Mouse (Mus musculus): ENCODE data around the gene Krtap12-1. TPM values are rescaled to one million over a fixed set of nuclear protein-coding genes. Genes with fewer than 3 reads are reported as not detected.

Gene Krtap12-1
- polyA plus RNA-seq, 1 experiment from 2014 or later = not detected

DNA sequence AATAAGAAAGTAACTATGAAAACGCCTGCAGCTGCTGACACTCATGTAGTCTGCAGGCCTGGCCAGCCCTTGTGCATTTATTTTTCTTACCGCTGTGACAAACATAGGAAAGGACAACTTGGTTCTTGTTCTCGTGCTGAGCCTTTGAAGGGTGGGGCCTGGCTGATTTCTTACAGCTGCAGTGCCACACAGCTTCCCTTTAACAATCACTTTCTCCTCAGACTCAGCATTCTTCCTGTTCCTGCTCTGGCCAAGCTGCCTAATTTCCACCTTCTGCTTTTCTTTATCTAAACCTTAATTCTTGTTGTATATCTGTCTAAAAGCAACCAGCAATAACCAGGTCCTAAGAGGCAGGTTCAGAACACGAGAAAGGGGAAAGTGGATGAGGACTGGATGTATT lies 6.7 kb upstream of the Krtap12-1 start:
- H3K9ac ChIP-seq (ENCODE audit: low read depth, low read length) = no peak overlapping the region
- no peak overlapping the region for H3K27ac ChIP-seq
- H3K4me3 ChIP-seq (replicated peaks; ENCODE audit: low read depth, low read length) = no peak overlapping the region
- ATAC-seq (replicated peaks; ENCODE audit: low FRiP score, low read depth) (no peak), DNase-seq (ENCODE audit: low spot score) (no peak)
- TF ChIP-seq CTCF (IDR thresholded peaks at IDR 0.05; ENCODE audit: low read depth) = no peak
- H3K9me3 ChIP-seq (replicated peaks; ENCODE audit: low read length) = no peaks in the 10 kb centered on the region
- H3K36me3 ChIP-seq (ENCODE audit: insufficient read depth, low read length) = no peaks in the 10 kb centered on the region
- no peaks in the 10 kb centered on the region for H3K27me3 ChIP-seq (ENCODE audit: insufficient read depth, low read length)
- H3K4me2 ChIP-seq (ENCODE audit: low read length) = no peak overlapping the region
- WGBS = 51% methylated on average over 4 of the region's 4 CpGs
- H3K4me1 ChIP-seq (replicated peaks; ENCODE audit: insufficient read depth, low read length) = no peaks in the 10 kb centered on the region

DNA sequence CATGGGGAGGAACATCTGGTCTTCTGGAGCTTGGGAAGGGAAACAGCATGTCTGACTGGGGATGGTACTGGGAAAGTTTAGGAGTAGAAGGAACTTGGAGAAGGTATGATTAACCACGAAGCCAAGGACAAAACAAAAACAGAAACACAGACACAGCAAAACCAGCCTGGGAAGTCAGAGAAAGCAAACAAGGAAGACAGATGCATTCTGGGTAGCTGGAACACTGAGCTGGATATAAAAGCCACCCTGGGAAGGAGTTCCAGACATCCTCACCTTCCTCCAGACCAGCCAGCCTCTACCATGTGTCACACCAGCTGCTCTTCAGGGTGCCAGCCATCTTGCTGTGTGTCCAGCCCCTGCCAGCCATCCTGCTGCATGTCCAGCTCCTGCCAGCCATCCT lies 4.9 kb upstream of the Krtap12-1 start, which contains the start of gene Gm10142:
TSS of gene Gm10142 (plus strand) at position 301 of the 400 bp plus-strand sequence.
- no peak for TF ChIP-seq CTCF (IDR thresholded peaks at IDR 0.05; ENCODE audit: low read depth)
- Histone ChIP-seq H3K4me1 (replicated peaks; ENCODE audit: insufficient read depth, low read length) (no peaks in the 10 kb centered on the region), H3K9ac (ENCODE audit: low read depth, low read length) (no peak within 1 kb of the TSS), H3K4me2 (ENCODE audit: low read length) (no peak within 1 kb of the TSS), H3K4me3 (replicated peaks; ENCODE audit: low read depth, low read length) (no peak within 1 kb of the TSS), H3K36me3 (ENCODE audit: insufficient read depth, low read length) (no peaks in the 10 kb centered on the region), H3K27me3 (ENCODE audit: insufficient read depth, low read length) (no peaks in the 10 kb centered on the region), H3K9me3 (replicated peaks; ENCODE audit: low read length) (no peaks in the 10 kb centered on the region), H3K27ac (no peak within 1 kb of the TSS)
- ATAC-seq (replicated peaks; ENCODE audit: low FRiP score, low read depth) (no peak), DNase-seq (ENCODE audit: low spot score) (no peak)
- 68% methylated on average over 1 of the region's 1 CpGs for WGBS

GRCm38 (mm10) chr10:77724855-77725254 lies 4.5 kb downstream of the Krtap12-1 start:
- peak; percentile 16; the same call in 1 of the 2 replicates for TF ChIP-seq CTCF (IDR thresholded peaks at IDR 0.05; ENCODE audit: low read depth)
- Histone ChIP-seq H3K9ac (ENCODE audit: low read depth, low read length) (no peak overlapping the region), H3K36me3 (ENCODE audit: insufficient read depth, low read length) (no peaks in the 10 kb centered on the region), H3K4me3 (replicated peaks; ENCODE audit: low read depth, low read length) (no peak overlapping the region), H3K27ac (no peak overlapping the region), H3K4me1 (replicated peaks; ENCODE audit: insufficient read depth, low read length) (no peaks in the 10 kb centered on the region), H3K9me3 (replicated peaks; ENCODE audit: low read length) (no peaks in the 10 kb centered on the region), H3K27me3 (ENCODE audit: insufficient read depth, low read length) (no peaks in the 10 kb centered on the region), H3K4me2 (ENCODE audit: low read length) (no peak overlapping the region)
- no peak for DNase-seq (ENCODE audit: low spot score)
- ATAC-seq (replicated peaks; ENCODE audit: low FRiP score, low read depth) = no peak
- 79% methylated on average over 8 of the region's 8 CpGs for WGBS

GRCm38 (mm10) chr10:77726186-77726585 lies 5.8 kb downstream of the Krtap12-1 start, which contains the start of gene Gm10100:
Gm10100 (plus strand) TSS chr10:77726486.
- no peak within 1 kb of the TSS for H3K9ac ChIP-seq (ENCODE audit: low read depth, low read length)
- ATAC-seq (replicated peaks; ENCODE audit: low FRiP score, low read depth) (no peak), DNase-seq (ENCODE audit: low spot score) (no peak)
- no peak for TF ChIP-seq CTCF (IDR thresholded peaks at IDR 0.05; ENCODE audit: low read depth)
- H3K27me3 ChIP-seq (ENCODE audit: insufficient read depth, low read length) = no peaks in the 10 kb centered on the region
- H3K27ac ChIP-seq = no peak within 1 kb of the TSS
- no peaks in the 10 kb centered on the region for H3K9me3 ChIP-seq (replicated peaks; ENCODE audit: low read length)
- no peaks in the 10 kb centered on the region for H3K36me3 ChIP-seq (ENCODE audit: insufficient read depth, low read length)
- no peak within 1 kb of the TSS for H3K4me2 ChIP-seq (ENCODE audit: low read length)
- H3K4me3 ChIP-seq (replicated peaks; ENCODE audit: low read depth, low read length) = no peak within 1 kb of the TSS
- H3K4me1 ChIP-seq (replicated peaks; ENCODE audit: insufficient read depth, low read length) = no peaks in the 10 kb centered on the region
- 37% methylated on average over 3 of the region's 3 CpGs for WGBS

- no peak for DNase-seq (ENCODE audit: low spot score)
- Histone ChIP-seq H3K27me3 (ENCODE audit: insufficient read depth, low read length) (no peaks in the 10 kb centered on the region), H3K27ac (no peak overlapping the region), H3K9me3 (replicated peaks; ENCODE audit: low read length) (no peaks in the 10 kb centered on the region), H3K36me3 (ENCODE audit: insufficient read depth, low read length) (no peaks in the 10 kb centered on the region), H3K4me3 (replicated peaks; ENCODE audit: low read depth, low read length) (no peak overlapping the region), H3K9ac (ENCODE audit: low read depth, low read length) (no peak overlapping the region), H3K4me1 (replicated peaks; ENCODE audit: insufficient read depth, low read length) (no peaks in the 10 kb centered on the region), H3K4me2 (ENCODE audit: low read length) (no peak overlapping the region)
- peak; percentile 32 for TF ChIP-seq CTCF (IDR thresholded peaks at IDR 0.05; ENCODE audit: low read depth)
- no peak for ATAC-seq (replicated peaks; ENCODE audit: low FRiP score, low read depth)
- 61% methylated on average over 4 of the region's 4 CpGs for WGBS
Measured at GRCm38 (mm10) chr10:77728280-77728679, 7.9 kb downstream of the Krtap12-1 start.

GRCm38 (mm10) chr10:77729241-77729640 lies 8.8 kb downstream of the Krtap12-1 start:
- no peak for DNase-seq (ENCODE audit: low spot score)
- H3K9me3 ChIP-seq (replicated peaks; ENCODE audit: low read length) = no peaks in the 10 kb centered on the region
- H3K27ac ChIP-seq = no peak overlapping the region
- WGBS = 50% methylated on average over 4 of the region's 4 CpGs
- no peak for ATAC-seq (replicated peaks; ENCODE audit: low FRiP score, low read depth)
- no peaks in the 10 kb centered on the region for H3K27me3 ChIP-seq (ENCODE audit: insufficient read depth, low read length)
- peak; percentile 41; the same call in 1 of the 2 replicates for TF ChIP-seq CTCF (IDR thresholded peaks at IDR 0.05; ENCODE audit: low read depth)
- H3K4me1 ChIP-seq (replicated peaks; ENCODE audit: insufficient read depth, low read length) = no peaks in the 10 kb centered on the region
- H3K36me3 ChIP-seq (ENCODE audit: insufficient read depth, low read length) = no peaks in the 10 kb centered on the region
- H3K4me3 ChIP-seq (replicated peaks; ENCODE audit: low read depth, low read length) = no peak overlapping the region
- H3K9ac ChIP-seq (ENCODE audit: low read depth, low read length) = no peak overlapping the region
- H3K4me2 ChIP-seq (ENCODE audit: low read length) = no peak overlapping the region

DNA sequence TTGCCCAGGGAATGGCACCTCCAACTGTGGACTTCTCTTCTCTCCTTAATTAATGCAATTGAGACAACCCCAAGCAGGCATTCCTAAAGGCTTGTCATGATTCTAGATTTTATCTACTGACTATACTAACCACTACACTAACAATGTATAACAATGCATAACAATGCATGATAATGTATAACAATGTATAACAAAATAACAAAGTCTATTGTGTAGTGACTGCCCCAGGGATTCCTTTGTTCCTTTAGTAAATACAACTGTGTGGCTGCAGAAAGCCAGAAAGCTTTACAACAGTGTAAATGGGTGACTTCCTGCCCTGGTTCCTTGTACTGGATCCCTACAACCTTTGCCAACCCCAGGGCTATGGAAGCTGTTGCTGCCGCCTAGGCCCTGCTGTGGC lies 15.5 kb downstream of the Krtap12-1 start:
- TF ChIP-seq CTCF (IDR thresholded peaks at IDR 0.05; ENCODE audit: low read depth) = no peak
- ATAC-seq (replicated peaks; ENCODE audit: low FRiP score, low read depth) = no peak
- Histone ChIP-seq H3K27ac (no peak overlapping the region), H3K27me3 (ENCODE audit: insufficient read depth, low read length) (no peaks in the 10 kb centered on the region), H3K9ac (ENCODE audit: low read depth, low read length) (no peak overlapping the region), H3K4me3 (replicated peaks; ENCODE audit: low read depth, low read length) (no peak overlapping the region), H3K9me3 (replicated peaks; ENCODE audit: low read length) (no peaks in the 10 kb centered on the region), H3K4me1 (replicated peaks; ENCODE audit: insufficient read depth, low read length) (no peaks in the 10 kb centered on the region), H3K4me2 (ENCODE audit: low read length) (no peak overlapping the region), H3K36me3 (ENCODE audit: insufficient read depth, low read length) (no peaks in the 10 kb centered on the region)
- DNase-seq (ENCODE audit: low spot score) = no peak
- WGBS = 91% methylated on average over 1 of the region's 1 CpGs
